Mouse (Mus musculus) activated CD4-positive, CD25-positive, alpha-beta regulatory T cell, adult 4 months (primary cell): ENCODE measurements around the gene Ezh2. TPM values are rescaled to one million over a fixed set of nuclear protein-coding genes. Genes with fewer than 3 reads are reported as not detected.
A peak's percentile ranks its signal among the peaks of the same experiment; 100 is the strongest.

Source experiments
- ATAC-seq: one replicate; pipeline ENCODE4 v1.8.0; 2017
- polyA plus RNA-seq, 2 experiments: library from polyadenylated mRNA; unstranded; fragments of 100-300 nt; shearing (Covaris generic); gene quantifications; one replicate each; pipeline ENCODE4 v1.2.1; 2017

The Ezh2 gene
- polyA plus RNA-seq, 2 experiments from 2014 or later = 47.7 to 50.9 TPM

DNA sequence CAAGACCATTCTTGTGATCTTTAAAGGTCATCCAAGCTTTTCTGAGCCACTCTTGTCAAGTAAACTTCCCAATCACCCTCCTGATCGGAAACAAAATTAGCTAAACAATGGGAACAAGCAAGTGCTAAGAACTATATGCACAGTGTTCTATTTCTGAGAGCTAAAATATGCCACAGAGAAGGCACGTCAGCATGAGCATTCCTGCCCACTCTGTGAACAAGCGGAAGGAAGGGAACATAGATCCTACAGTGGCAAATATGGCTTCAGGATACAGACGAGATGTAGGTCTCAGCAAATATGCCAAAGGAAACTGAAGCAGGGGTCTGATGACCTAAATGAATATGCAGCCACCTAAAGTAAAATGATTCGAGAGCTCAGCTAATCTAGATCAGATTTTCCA, 59.8 kb downstream of the Ezh2 start:
- no peak for ATAC-seq

GRCm38 (mm10) chr6:47532547-47532946, 62.6 kb downstream of the Ezh2 start:
- peak; percentile 82 for ATAC-seq

GRCm38 (mm10) chr6:47527655-47528054, 67.5 kb downstream of the Ezh2 start:
- ATAC-seq = no peak

GRCm38 (mm10) chr6:47527129-47527528, 68.0 kb downstream of the Ezh2 start:
- ATAC-seq = no peak

- no peak for ATAC-seq
These were observed 68.7 kb downstream of the Ezh2 start for GRCm38 (mm10) chr6:47526446-47526845.

GRCm38 (mm10) chr6:47525041-47525440, 70.1 kb downstream of the Ezh2 start:
- ATAC-seq = no peak

DNA sequence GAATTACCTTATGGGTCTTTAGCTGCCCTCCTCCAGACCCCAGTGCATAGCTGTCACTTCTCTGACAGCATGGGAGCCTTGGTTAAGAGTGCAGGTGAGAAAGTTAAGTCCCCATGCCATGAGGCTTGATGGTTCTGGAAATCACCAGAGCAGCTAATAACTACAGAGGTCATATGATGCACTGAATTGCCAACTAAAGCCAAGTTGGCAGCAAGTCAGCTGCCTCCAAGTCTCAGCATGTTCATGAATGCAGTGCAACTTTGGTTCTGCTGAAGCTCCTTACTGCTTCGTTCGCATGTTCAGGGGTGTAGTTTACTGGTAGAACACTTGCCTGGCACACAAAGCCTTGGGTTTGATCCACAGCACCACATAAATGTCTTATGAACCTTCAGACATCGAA, 72.7 kb downstream of the Ezh2 start:
- ATAC-seq = no peak

- ATAC-seq = no peak
These were observed 75.1 kb downstream of the Ezh2 start for GRCm38 (mm10) chr6:47520030-47520429.

DNA sequence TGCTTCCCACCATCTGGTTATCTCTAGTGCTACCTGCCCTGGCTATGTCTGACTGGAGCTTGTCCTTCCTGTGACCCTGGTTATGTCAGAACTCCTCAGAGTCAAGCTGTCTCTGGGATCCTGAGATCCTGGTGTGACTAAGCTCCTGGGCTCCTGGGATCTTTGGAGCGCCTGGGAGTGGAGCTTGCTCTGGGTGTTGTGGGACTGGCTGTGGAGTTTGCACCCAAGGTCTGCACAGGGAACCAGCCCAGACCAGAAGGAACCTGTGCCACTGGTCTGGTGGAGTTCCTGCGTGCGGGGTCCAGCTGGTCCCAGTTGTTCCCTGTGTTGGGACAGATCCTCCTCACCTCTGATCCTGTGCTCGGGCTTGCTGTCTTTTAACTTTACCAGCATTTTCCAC, 100.6 kb downstream of the Ezh2 start:
- no peak for ATAC-seq

- ATAC-seq = no peak
These were observed 113.1 kb downstream of the Ezh2 start for GRCm38 (mm10) chr6:47482027-47482426.

Other genes with a start within 250 kb of the Ezh2 start
- 10 to 100 TPM; 65.3 to 70.8 TPM for gene Cul1, start 141.9 kb downstream of the Ezh2 start, polyA plus RNA-seq
- gene Pdia4, start 218.1 kb upstream of the Ezh2 start, polyA plus RNA-seq = 100 to 1,000 TPM; 160 to 172 TPM
- not detected for gene Zfp786, start 235.5 kb upstream of the Ezh2 start, polyA plus RNA-seq
- 10 to 100 TPM; 10.2 to 11.4 TPM for gene Zfp398, start 240.3 kb upstream of the Ezh2 start, polyA plus RNA-seq